ENCODE assay signal across 17 mouse cellular contexts in the genomic region with DNA sequence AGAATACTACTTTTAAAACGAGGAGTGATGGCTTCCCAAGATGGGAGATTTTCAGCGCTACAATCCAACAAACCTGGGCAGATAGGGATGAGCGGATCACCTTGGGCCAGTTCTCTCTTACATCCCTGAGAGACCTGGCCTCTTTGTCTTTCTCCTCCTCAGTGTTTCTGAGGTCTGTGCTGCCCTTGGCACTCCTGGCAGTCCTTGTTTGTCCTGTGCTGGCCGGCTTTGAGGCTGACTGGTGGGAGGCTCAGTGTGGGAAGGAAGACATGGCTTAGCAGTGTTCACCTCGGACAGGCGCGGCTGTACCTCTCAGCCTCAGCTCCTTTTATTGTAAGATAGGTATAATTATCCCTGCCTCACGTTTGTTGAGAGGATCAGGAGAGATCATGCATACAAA.
"Had no signal": no experiment of that assay in that cellular context is flagged by ENCODE, and none has a peak within 500 bp of the region (broad histone marks: within the 10 kb centered on the region; RNA-seq: fewer than 3 reads in every experiment).

No protein-coding gene starts in this region.

- H3K9ac ChIP-seq: limb, embryonic 12.5 days; limb, embryonic 15.5 days; liver, embryonic 14.5 days; liver, postnatal 0 days; lung, embryonic 14.5 days had no signal

- H3K27me3 ChIP-seq: limb, embryonic 15.5 days had no signal

- ATAC-seq: liver, postnatal 0 days; lung, postnatal 0 days had no signal

- H3K4me1 ChIP-seq: limb, embryonic 15.5 days had no signal

- H3K9me3 ChIP-seq: limb, embryonic 12.5 days; limb, embryonic 15.5 days had no signal

- DNase-seq: kidney, adult 9 months; kidney, postnatal 14 days; kidney, postnatal 4 days; liver, postnatal 0 days; lung, embryonic 14.5 days; midbrain, embryonic 14.5 days; right cerebral cortex, postnatal 25 days; spleen, adult 18-20 months; thymus, adult 18-20 months; thymus, postnatal 36 days had no signal

- H3K4me3 ChIP-seq: left cerebral cortex, adult 2 months; limb, embryonic 12.5 days; limb, embryonic 15.5 days had no signal

- H3K36me3 ChIP-seq: limb, embryonic 12.5 days; limb, embryonic 15.5 days had no signal

- H3K27ac ChIP-seq: left cerebral cortex, adult 2 months; limb, embryonic 12.5 days; limb, embryonic 15.5 days; liver, embryonic 14.5 days; macrophage had no signal

- H3K4me2 ChIP-seq: limb, embryonic 12.5 days; limb, embryonic 15.5 days; liver, embryonic 11.5 days; lung, embryonic 14.5 days had no signal
